Mouse (Mus musculus): Measurements from ENCODE around the gene Prkaca.

GRCm38 (mm10) chr8:83977646-83978045 is 4.9 kb downstream of the Prkaca start:
- TF ChIP-seq CTCF (IDR thresholded peaks at IDR 0.05; ENCODE audit: control insufficient read depth, insufficient read depth, insufficient read length) (no peak), MYOG (IDR thresholded peaks at IDR 0.05; ENCODE audit: control insufficient read depth, extremely low read depth, insufficient read length) (no peak), MAX (IDR thresholded peaks at IDR 0.05) (no peak), USF1 (IDR thresholded peaks at IDR 0.05; ENCODE audit: low read depth) (no peak), CEBPB (IDR thresholded peaks at IDR 0.05; ENCODE audit: low read depth) (no peak), MYOD1 (IDR thresholded peaks at IDR 0.05; ENCODE audit: control insufficient read depth, insufficient read length, low read depth) (no peak)
